Mouse (Mus musculus): Measurements from ENCODE around the gene Akap11. TPM values are rescaled to one million over a fixed set of nuclear protein-coding genes. Genes with fewer than 3 reads are reported as not detected.
A peak's percentile ranks its signal among the peaks of the same experiment; 100 is the strongest.

Akap11 gene
- polyA plus RNA-seq, 1 experiment, result 11.4 TPM

DNA sequence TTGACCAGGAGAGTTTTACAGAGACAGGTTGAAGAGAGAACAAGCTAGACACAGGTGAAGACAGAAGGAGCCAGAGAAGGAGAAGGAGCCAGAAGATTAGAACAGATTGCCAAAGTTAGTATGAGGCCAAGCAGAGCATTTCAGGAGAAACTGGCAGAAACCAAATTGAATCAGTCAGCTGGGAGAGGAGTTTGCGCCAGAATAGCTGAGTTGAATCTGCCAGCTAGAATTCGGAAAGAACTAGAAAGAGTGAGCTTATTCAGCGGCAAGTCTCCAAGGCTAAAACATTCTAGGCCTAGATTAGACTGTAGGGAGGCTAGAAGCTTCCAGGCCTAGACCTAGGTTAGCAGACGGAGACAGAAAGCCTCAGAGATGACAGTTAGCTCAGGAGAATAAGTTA lies 65.9 kb downstream of the Akap11 start:
- Histone ChIP-seq H3ac (ENCODE audit: control insufficient read depth, insufficient read length) (no peak overlapping the region), H3K79me2 (ENCODE audit: control insufficient read depth, insufficient read depth) (no peaks in the 10 kb centered on the region), H3K4me3 (no peak overlapping the region), H3K4me2 (ENCODE audit: low read depth) (no peak overlapping the region), H3K27me3 (ENCODE audit: control insufficient read depth, insufficient read depth, insufficient read length) (no peaks in the 10 kb centered on the region), H3K36me3 (ENCODE audit: control insufficient read depth, insufficient read depth) (no peaks in the 10 kb centered on the region)
- TF ChIP-seq TCF12 (IDR thresholded peaks at IDR 0.05; ENCODE audit: insufficient read depth, poor library complexity, severe bottlenecking), result no peak
- no peak for TF ChIP-seq POLR2AphosphoS2 (IDR thresholded peaks at IDR 0.05; ENCODE audit: insufficient read length, low read depth)
- TF ChIP-seq E2F4 (IDR thresholded peaks at IDR 0.05; ENCODE audit: insufficient read depth), result no peak
- TF ChIP-seq SRF (IDR thresholded peaks at IDR 0.05; ENCODE audit: control insufficient read depth, insufficient read length, low read depth), result no peak
- TF ChIP-seq MYOG (IDR thresholded peaks at IDR 0.05; ENCODE audit: control insufficient read depth in 1 of 3, insufficient read depth in 1 of 3, insufficient read length in 2 of 3, low read depth in 2 of 3), result no peak
- TF ChIP-seq REST (IDR thresholded peaks at IDR 0.05; ENCODE audit: insufficient read depth, insufficient read length), result no peak
- TF ChIP-seq MAX (IDR thresholded peaks at IDR 0.05; ENCODE audit: low read depth), result no peak
- no peak for TF ChIP-seq USF1 (IDR thresholded peaks at IDR 0.05; ENCODE audit: low read depth)

DNA sequence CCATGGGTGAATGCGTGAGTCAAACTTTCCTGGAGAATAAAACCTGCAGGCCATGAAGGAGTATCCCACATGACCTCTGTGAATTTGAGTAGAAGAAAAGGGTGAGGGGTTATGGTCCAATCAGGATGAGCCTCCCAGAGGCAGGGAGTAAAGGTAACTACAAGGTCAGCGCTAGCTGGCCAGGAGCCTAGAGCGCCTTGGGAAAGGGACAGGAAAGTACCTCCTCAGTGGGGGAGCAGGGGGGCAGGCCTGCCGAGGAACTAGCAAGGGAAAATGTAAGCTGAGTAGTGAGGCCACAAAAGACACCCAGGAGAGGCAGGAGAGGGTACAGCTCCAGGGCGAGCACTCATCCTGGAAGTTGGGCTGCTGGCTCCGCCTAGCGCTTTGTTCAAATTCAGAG lies 67.6 kb downstream of the Akap11 start:
- Histone ChIP-seq H3K27me3 (ENCODE audit: control insufficient read depth, insufficient read depth, insufficient read length) (no peaks in the 10 kb centered on the region), H3K36me3 (ENCODE audit: control insufficient read depth, insufficient read depth) (no peaks in the 10 kb centered on the region), H3ac (ENCODE audit: control insufficient read depth, insufficient read length) (no peak overlapping the region), H3K79me2 (ENCODE audit: control insufficient read depth, insufficient read depth) (no peaks in the 10 kb centered on the region), H3K4me2 (ENCODE audit: low read depth) (no peak overlapping the region), H3K4me3 (no peak overlapping the region)
- TF ChIP-seq MYOG (IDR thresholded peaks at IDR 0.05; ENCODE audit: control insufficient read depth in 1 of 3, insufficient read depth in 1 of 3, insufficient read length in 2 of 3, low read depth in 2 of 3), result no peak
- TF ChIP-seq USF1 (IDR thresholded peaks at IDR 0.05; ENCODE audit: low read depth), result no peak
- TF ChIP-seq SRF (IDR thresholded peaks at IDR 0.05; ENCODE audit: control insufficient read depth, insufficient read length, low read depth), result no peak
- no peak for TF ChIP-seq TCF12 (IDR thresholded peaks at IDR 0.05; ENCODE audit: insufficient read depth, poor library complexity, severe bottlenecking)
- TF ChIP-seq E2F4 (IDR thresholded peaks at IDR 0.05; ENCODE audit: insufficient read depth), result no peak
- TF ChIP-seq MYOD1 (IDR thresholded peaks at IDR 0.05; ENCODE audit: control insufficient read depth in 1 of 3, insufficient read length in 2 of 3, low read depth in 2 of 3), result no peak
- no peak for TF ChIP-seq REST (IDR thresholded peaks at IDR 0.05; ENCODE audit: insufficient read depth, insufficient read length)
- no peak for TF ChIP-seq TCF3 (IDR thresholded peaks at IDR 0.05; ENCODE audit: insufficient read length, low read depth)
- no peak for TF ChIP-seq CEBPB (IDR thresholded peaks at IDR 0.05; ENCODE audit: insufficient read depth, poor library complexity, severe bottlenecking)
- no peak for TF ChIP-seq POLR2A (IDR thresholded peaks at IDR 0.05; ENCODE audit: insufficient read length, low read depth)
- TF ChIP-seq MAX (IDR thresholded peaks at IDR 0.05; ENCODE audit: low read depth), result no peak
- TF ChIP-seq POLR2AphosphoS2 (IDR thresholded peaks at IDR 0.05; ENCODE audit: insufficient read length, low read depth), result no peak

DNA sequence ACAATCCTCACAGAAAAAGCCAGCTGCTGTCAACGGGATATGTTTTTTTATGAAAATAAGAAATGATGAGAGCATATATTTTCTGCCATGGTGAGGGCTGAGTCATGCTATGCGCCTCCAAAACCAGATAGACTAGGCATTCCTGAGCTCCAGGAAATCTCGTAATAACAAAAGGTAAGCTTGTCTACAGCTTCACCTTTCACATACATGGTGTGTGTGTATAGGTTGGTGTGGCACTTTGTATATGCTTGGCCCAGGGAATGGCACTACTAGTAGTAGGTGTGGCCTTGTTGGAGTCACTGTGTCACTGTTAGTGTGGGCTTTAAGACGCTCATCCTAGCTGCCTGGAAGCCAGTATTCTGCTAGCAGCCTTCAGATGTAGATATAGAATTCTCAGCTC lies 68.6 kb downstream of the Akap11 start:
- H3K27me3 ChIP-seq (ENCODE audit: control insufficient read depth, insufficient read depth, insufficient read length), result no peaks in the 10 kb centered on the region
- TF ChIP-seq USF1 (IDR thresholded peaks at IDR 0.05; ENCODE audit: low read depth), result no peak
- TF ChIP-seq TCF12 (IDR thresholded peaks at IDR 0.05; ENCODE audit: insufficient read depth, poor library complexity, severe bottlenecking), result no peak
- no peak for TF ChIP-seq CEBPB (IDR thresholded peaks at IDR 0.05; ENCODE audit: insufficient read depth, poor library complexity, severe bottlenecking)
- TF ChIP-seq MYOG (IDR thresholded peaks at IDR 0.05; ENCODE audit: control insufficient read depth in 1 of 3, insufficient read depth in 1 of 3, insufficient read length in 2 of 3, low read depth in 2 of 3), result no peak
- no peak for TF ChIP-seq MAX (IDR thresholded peaks at IDR 0.05; ENCODE audit: low read depth)
- no peak for TF ChIP-seq MYOD1 (IDR thresholded peaks at IDR 0.05; ENCODE audit: control insufficient read depth in 1 of 3, insufficient read length in 2 of 3, low read depth in 2 of 3)

DNA sequence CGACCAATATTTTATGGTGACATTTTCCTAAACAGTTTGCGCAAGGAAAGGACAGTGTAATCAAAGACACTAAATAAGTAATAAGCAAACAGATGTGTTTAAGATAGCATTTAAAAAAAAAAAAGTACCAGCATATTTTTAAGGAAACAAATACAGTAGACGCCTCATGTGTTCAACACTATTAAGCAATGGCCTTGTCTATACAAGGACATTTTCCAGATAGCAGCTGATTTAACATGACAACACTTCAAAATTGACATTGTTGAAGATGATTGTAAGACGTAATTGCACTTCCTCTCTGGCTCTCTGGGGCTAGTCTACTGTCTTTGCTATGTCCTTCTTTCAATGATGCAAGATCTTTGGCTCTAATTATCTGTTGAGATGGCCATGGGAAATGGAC lies 72.3 kb downstream of the Akap11 start:
- H3K4me3 ChIP-seq, result no peak overlapping the region
- H3K27me3 ChIP-seq (ENCODE audit: control insufficient read depth, insufficient read depth, insufficient read length), result no peaks in the 10 kb centered on the region
- H3K4me2 ChIP-seq (ENCODE audit: low read depth), result no peak overlapping the region
- TF ChIP-seq TCF3 (IDR thresholded peaks at IDR 0.05; ENCODE audit: insufficient read length, low read depth) (no peak), E2F4 (IDR thresholded peaks at IDR 0.05; ENCODE audit: insufficient read depth) (no peak), SRF (IDR thresholded peaks at IDR 0.05; ENCODE audit: control insufficient read depth, insufficient read length, low read depth) (no peak), POLR2A (IDR thresholded peaks at IDR 0.05; ENCODE audit: insufficient read length, low read depth) (no peak), MYOD1 (IDR thresholded peaks at IDR 0.05; ENCODE audit: control insufficient read depth in 1 of 3, insufficient read length in 2 of 3, low read depth in 2 of 3) (no peak), MYOG (IDR thresholded peaks at IDR 0.05; ENCODE audit: control insufficient read depth in 1 of 3, insufficient read depth in 1 of 3, insufficient read length in 2 of 3, low read depth in 2 of 3) (no peak), POLR2AphosphoS2 (IDR thresholded peaks at IDR 0.05; ENCODE audit: insufficient read length, low read depth) (no peak), MAX (IDR thresholded peaks at IDR 0.05; ENCODE audit: low read depth) (no peak), USF1 (IDR thresholded peaks at IDR 0.05; ENCODE audit: low read depth) (no peak), TCF12 (IDR thresholded peaks at IDR 0.05; ENCODE audit: insufficient read depth, poor library complexity, severe bottlenecking) (no peak), REST (IDR thresholded peaks at IDR 0.05; ENCODE audit: insufficient read depth, insufficient read length) (no peak), CEBPB (IDR thresholded peaks at IDR 0.05; ENCODE audit: insufficient read depth, poor library complexity, severe bottlenecking) (no peak)
- no peak overlapping the region for H3ac ChIP-seq (ENCODE audit: control insufficient read depth, insufficient read length)
- no peaks in the 10 kb centered on the region for H3K79me2 ChIP-seq (ENCODE audit: control insufficient read depth, insufficient read depth)
- H3K36me3 ChIP-seq (ENCODE audit: control insufficient read depth, insufficient read depth), result no peaks in the 10 kb centered on the region

More for the DNA sequence above, 68.6 kb downstream of the Akap11 start:
- Histone ChIP-seq H3ac (ENCODE audit: control insufficient read depth, insufficient read length) (no peak overlapping the region), H3K4me3 (no peak overlapping the region), H3K4me2 (ENCODE audit: low read depth) (no peak overlapping the region), H3K36me3 (ENCODE audit: control insufficient read depth, insufficient read depth) (no peaks in the 10 kb centered on the region), H3K79me2 (ENCODE audit: control insufficient read depth, insufficient read depth) (no peaks in the 10 kb centered on the region)

DNA sequence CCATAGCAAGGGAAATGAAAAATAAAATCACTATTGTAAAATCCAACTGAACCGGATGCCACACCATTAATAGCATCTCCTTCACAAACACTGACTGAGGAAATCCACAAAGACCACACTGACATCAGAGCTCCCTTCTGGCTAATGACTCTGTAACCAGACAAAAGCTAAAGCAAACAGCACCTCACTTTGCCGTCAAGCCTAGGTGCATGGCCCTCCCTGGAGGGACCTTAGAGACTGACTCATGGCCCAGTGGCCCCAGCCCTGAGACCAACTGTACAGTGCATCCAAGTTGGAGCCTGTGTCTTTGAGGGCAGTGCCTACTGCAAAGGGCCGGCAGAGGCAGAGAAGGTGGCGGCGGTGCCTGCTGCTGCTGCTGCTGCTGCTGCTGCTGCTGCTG lies 77.5 kb downstream of the Akap11 start:
- Histone ChIP-seq H3ac (ENCODE audit: control insufficient read depth, insufficient read length) (no peak overlapping the region), H3K4me3 (no peak overlapping the region), H3K4me2 (ENCODE audit: low read depth) (peak overlapping the region; percentile 61), H3K36me3 (ENCODE audit: control insufficient read depth, insufficient read depth) (no peaks in the 10 kb centered on the region), H3K79me2 (ENCODE audit: control insufficient read depth, insufficient read depth) (no peaks in the 10 kb centered on the region), H3K27me3 (ENCODE audit: control insufficient read depth, insufficient read depth, insufficient read length) (no peaks in the 10 kb centered on the region)
- peak in 1 of 3 experiments; percentile 26 for TF ChIP-seq MYOD1 (IDR thresholded peaks at IDR 0.05; ENCODE audit: control insufficient read depth in 1 of 3, insufficient read length in 2 of 3, low read depth in 2 of 3)
- no peak for TF ChIP-seq MAX (IDR thresholded peaks at IDR 0.05; ENCODE audit: low read depth)
